Mouse (Mus musculus) brain, embryonic 14.5 days (tissue): ENCODE measurements around the gene Dnase1.

Experiments
- CTCF ChIP-seq: fragments of 200-500 bp; IDR thresholded peaks from 2 replicates; pipeline ENCODE4 v1.5.1; 2012; ENCODE audit warnings: inconsistent platforms, mild to moderate bottlenecking, moderate library complexity, borderline replicate concordance; ENCODE audit not compliant: insufficient read depth, insufficient read length; ENCODE audit errors: extremely low read depth
- POLR2A ChIP-seq: fragments of 200-500 bp; IDR thresholded peaks from 2 replicates; pipeline ENCODE4 v1.6.1; 2012; ENCODE audit warnings: mild to moderate bottlenecking, inconsistent platforms, borderline replicate concordance; ENCODE audit not compliant: poor library complexity, insufficient read depth, insufficient read length, severe bottlenecking; ENCODE audit errors: extremely low read depth

GRCm38 (mm10) chr16:4087214-4087913 lies 50.6 kb downstream of the Dnase1 start:
- TF ChIP-seq CTCF (no peak), POLR2A (no peak)
